Mouse (Mus musculus) hematopoietic stem cell, adult 5-6 weeks (primary cell): Measurements from ENCODE around the gene Smg1. TPM values are rescaled to one million over a fixed set of nuclear protein-coding genes. Genes with fewer than 3 reads are reported as not detected.

ENCODE experiments used
- total RNA-seq: library from RNA; stranded (forward); fragments of 172-1452, 232-1000 nt; gene quantifications from 2 replicates; pipeline ENCODE4 v1.2.3, GENCODE M21; 2017

The Smg1 gene
- total RNA-seq, 1 experiment from 2014 or later, result 62.4 TPM

Other genes with a start within 250 kb of the Smg1 start
- 696 and 1,494 TPM in 2 replicates for gene Rps15a, start 127.5 kb downstream of the Smg1 start, total RNA-seq
- gene Arl6ip1, start 114.0 kb downstream of the Smg1 start, total RNA-seq, result 189 and 223 TPM in 2 replicates
- not detected in 2 replicates for gene Syt17, start 204.6 kb upstream of the Smg1 start, total RNA-seq
- gene Itpripl2, start 248.3 kb upstream of the Smg1 start, total RNA-seq, result 9.4 and 13.1 TPM in 2 replicates